Mouse (Mus musculus): ENCODE data around the gene Smc5.

DNA sequence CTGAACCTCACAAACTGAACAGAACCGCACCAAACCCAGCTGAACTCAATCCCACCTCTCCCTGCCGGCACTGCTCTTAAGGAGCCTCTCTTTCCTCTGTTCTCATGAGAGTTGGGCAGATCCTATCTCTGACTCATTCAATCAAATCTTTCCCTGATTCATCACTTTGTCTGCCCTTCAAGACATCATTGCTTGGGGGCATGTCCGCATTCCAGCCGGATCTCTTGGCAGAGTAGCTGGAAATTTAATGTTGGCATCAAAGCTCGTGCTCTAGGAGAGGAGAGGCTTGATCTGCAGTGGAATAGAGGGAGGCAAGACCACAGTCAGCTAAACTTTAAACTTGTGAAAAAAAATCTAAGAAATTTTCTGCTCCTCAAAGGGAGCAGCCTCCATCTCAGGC lies 71.6 kb downstream of the Smc5 start:
- no peak for TF ChIP-seq CTCF (IDR thresholded peaks at IDR 0.05; ENCODE audit: extremely low read depth, insufficient read depth, low read length)
- TF ChIP-seq POLR2A (IDR thresholded peaks at IDR 0.05; ENCODE audit: extremely low read depth, insufficient read depth, low read length): no peak

Data from cortical plate, adult 2 months (tissue).